Mouse (Mus musculus) yolk sac, embryonic 10.5 days (tissue): ENCODE measurements at regions not wholly inside any gene's neighbourhood (a gene's known extent, or its start where the extent isn't known, plus 50 kb on each side); places are given as distances from the start of the nearest gene placed in this dataset.

Experiments used
- DNase-seq: peaks from one replicate; pipeline ENCODE4 v3.0.0-alpha.2; 2017; ENCODE audit warnings: low spot score

DNA sequence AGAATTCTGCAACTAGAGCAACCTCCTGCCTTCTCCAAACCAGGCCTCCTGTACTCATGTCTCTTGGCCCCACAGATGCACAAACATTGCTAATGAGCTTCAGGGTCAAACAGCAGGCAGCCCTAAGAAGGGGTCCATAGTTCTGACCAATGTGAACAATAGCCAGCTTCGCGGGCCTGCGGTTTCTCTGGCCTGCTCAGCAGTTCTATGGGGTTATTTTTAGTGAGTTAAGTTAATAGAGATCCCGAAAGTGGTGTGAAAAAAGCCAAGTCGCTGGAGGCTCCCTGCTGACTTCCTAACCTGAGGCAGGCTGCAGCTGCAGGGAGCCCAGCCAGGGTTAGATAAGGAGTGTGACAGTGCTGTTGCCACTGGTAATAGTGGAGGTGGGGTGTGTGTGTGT lies 106.6 kb downstream of the Pdcd6ip start:
- DNase-seq, result no peak

DNA sequence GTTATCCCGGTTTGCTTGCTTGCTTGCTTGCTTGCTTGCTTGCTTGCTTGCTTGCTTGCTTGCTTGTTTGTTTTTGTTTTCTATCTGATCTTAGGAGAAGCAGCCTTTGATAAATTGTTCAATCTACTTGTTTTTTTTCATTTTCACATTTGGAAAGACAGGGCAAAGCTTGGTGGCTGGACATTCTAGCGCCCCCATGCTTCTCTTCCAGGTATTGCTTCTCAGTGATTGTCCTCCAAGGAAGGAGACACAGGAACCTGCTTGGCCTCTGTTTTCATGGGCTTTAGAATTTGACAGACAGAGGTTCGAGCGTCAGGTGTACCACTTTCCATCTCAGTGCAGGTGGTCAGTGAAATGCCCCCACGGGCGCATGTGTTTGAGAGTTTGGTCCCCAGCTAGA lies 120.8 kb downstream of the Pdcd6ip start:
- no peak for DNase-seq

DNA sequence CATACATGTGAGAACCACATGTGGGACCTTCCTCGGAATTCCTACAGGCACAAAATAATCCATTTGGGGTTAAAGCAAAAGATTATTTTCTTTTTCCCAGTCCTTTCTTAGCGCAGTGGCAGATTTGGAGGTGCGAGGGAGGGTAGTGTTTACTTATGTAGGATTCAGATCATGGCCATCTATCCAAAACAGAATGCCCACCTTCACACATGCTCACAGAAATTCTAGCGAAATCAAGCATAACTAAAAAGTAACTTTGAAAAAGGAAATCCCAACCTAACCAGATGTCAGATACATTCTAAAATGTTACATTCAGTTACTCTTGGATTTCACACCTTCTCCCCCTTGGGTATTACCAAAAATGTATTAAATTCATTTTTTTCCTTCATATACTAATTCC lies 121.6 kb downstream of the Pdcd6ip start:
- no peak for DNase-seq

DNA sequence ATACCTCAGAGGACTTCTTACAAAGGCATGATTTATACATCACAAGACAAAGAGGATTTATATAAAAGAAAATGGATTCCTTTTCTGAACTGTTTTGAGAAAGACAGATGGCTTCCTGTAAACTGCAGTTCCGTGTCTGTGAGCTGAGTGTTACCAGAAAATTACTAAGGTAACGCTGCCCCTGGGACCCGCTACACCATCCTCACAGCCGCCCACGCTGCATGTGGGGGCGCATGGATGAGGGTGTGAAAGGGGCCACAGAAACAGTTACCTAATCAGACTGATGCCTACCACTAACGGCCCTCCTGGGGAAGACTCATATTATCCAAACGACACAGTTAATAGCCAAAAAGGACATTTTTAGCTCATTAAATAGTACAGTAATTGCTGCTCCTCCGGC lies 129.8 kb downstream of the Pdcd6ip start:
- no peak for DNase-seq

DNA sequence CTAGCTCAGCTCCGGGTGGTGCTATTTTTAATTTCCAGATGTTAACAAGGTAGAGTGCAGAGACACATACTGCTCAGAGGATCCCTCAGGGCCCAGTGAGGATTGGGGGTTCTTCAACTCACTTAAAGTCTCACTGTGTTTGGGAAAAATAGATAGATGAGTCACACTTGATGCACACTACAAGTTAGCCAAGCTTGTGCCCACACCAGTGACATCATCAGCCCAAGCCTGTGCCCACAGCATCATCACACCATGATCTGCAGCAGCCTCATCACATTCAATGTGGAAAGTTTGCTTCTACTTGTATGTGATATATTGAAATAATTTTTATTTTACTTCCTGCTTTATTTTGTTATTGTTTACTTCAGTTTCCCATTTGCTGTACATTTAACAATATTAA lies 139.2 kb downstream of the Pdcd6ip start:
- DNase-seq, result no peak

DNA sequence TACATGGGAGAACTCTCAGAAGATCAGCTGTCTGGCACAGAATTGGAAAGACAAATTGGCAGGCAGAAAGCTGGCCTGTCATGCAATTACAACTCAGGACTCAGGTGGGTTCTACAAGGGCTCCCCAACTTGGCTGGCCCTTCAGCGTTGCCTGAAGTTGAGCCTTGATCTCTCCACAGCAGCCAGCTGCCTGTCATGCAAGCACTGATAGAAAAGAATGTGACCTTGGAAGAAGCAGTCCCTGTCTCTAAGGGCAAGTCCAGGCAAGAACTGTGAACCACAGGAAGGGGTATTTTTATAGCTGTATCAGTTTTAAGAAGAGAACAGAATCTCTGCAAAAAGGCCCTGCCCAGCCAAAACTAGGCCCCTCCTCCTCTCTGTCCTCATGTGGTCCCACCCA lies 140.4 kb downstream of the Pdcd6ip start:
- DNase-seq, result no peak

DNA sequence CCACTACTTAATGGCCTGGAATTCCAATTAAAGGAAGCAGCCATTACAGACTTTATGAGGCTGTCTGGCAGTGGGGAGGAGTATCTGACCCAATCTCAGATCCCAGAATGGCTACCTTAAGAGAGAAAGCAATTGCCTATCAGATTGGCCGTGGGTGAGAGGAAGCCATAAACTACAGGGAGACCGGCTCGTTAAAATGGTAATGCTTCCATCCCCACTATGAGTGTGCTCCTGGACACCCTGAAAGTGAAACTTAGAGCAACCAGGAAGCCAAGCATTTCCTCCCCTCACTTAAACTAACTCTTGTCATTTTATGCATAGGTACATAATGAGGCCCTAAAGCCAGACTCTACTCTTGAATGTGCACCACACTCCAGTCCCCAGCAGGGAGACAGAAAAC lies 141.4 kb downstream of the Pdcd6ip start:
- DNase-seq, result no peak

DNA sequence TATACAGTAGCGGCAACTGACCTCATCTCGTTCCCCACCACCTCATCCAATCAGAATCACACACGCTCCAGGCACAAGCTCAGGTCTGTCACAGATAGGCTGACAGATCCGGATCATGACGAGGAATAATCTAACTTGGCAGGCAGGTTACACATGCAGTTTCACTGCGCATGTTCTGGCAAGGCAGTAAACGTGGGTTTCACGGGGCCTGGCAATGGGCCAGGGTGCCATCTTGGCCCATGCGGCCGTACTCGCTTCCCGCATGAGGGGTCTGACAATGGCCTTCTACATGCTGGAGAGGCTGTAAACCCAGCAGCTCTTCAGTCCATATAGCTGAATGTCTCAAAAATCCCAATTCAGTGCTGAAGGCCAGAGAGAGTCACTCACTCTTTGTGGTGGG lies 154.1 kb downstream of the Pdcd6ip start:
- DNase-seq, result no peak

DNA sequence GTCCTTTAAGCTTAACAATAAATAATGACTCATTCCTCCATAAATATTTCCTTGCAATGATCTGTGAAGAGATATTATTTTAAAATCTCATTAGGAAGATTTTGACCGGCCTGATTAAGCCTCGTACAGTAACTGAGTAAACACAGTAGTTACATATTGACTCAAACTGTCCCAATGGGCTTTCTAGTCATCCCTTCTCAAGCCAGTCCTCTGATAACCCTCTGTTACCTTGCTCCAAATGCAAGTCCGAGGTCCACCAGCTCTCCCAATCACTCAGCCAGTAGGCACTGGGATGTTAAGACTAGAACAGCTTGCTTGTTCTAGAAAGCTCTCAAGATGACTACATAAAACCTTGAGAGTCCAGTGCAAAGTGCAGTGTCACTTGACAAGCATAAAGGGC lies 160.6 kb downstream of the Pdcd6ip start:
- DNase-seq, result no peak

DNA sequence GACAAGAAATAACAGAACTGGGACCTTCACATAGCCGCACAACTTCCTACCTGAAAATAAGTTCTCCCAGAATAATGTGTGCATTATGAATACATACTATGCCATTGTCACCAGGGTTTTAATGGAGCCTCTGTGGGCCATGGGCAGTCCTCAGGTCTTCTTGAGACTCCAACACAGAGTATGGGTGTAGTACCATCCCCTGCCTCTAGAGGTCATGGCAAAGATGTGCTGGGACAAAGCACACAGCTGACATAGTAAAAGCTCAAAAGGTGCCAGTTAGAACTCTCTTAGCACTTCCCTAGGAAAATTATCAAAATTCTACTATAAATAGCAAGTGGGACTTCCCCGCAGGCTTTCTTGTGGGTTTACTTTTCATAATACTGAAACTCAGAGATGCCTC lies 179.5 kb downstream of the Pdcd6ip start:
- no peak for DNase-seq

DNA sequence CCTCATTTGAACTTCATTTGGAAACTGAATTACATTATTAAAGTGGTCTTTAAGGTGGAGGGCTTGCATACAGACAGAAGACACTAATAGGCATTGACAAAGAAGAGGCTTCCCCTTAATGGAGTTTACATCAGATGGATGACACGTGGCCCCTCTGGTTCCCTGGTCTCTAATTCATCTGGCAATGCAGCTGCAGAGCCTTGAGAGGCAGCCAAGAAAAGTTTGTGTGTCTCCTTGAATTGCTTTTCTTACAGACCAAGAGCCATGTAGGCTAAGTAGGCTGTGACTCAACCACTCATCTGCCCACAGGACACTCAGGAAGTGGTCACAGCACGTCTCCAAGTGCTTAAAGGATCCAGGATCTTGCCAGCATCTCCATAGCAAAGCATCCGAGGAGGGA lies 183.8 kb downstream of the Pdcd6ip start:
- DNase-seq, result no peak

DNA sequence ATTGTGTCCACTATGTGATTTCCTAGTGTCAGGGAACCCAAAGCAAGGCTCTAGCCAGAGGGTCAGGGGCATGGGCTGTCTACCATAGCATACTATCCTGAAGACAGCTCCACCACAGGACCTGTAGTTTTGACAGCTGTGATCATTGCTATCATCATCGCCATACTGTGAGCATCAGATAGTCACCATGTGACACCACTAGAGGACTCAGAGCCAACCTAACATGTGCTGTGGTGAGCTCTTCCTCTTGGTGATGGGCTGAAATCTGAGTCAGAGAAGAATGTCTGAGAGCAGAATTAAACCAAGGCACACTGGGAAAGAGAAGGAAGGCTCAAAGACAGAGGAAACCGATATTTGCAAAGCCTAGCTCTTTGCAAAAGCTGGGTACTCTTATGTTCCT lies 184.9 kb downstream of the Pdcd6ip start:
- DNase-seq, result no peak

DNA sequence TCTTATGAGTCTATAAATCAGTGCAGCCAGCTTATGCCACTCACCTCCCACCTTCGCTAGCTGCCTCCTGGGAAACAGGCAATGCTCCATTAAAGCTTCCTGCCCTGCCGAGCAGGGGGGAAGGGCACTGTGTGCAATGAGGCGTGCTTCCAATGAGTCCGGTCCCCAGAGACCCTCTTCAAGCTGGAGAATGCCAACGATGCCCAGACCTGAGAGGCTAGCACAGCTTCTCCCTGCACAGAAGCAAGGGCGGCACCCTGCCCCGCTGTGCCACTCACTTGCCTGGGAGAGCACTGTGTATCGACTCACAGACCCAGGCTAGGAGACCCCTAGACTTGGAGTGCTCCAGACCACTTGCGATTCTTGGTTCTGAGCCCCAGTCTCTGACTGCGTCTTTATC lies 188.3 kb downstream of the Pdcd6ip start:
- DNase-seq, result no peak

DNA sequence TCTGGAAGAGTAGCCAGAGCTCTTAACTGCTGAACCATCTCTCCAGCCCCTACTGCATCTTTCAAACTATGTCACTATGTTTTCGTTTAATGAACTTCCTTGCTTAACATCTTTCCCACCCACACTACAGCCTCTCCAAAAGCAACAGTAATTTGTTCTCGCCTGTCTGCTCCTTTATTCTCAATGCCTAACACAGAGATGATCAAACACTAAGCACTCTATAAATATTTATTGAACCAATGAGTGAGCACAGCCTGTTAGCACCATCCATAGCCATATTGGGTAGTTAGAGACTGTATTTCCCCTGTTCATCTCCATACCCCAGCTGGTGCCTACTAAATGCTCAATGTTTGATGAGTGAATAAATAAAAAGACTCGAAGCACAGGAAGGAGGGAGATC lies 189.6 kb downstream of the Pdcd6ip start:
- DNase-seq, result no peak

DNA sequence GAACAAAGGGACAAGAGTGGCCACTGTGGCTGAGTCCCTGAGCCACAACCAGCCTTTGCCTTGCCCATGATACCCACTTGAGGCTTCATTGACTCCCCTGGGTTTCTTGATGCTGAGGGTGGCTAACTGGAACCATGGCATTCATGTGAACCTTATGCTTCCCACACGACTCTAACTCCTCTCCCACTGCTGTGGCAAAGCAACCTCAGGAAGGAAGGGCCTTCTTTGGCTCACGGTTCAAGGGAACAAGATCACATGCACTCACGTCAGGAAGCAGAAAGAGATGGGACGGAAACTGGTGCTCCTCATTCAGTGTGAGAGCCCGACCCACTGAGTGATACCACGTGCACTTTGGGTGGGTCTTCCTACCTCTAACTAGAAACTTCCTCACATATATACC lies 190.3 kb downstream of the Pdcd6ip start:
- DNase-seq, result no peak

DNA sequence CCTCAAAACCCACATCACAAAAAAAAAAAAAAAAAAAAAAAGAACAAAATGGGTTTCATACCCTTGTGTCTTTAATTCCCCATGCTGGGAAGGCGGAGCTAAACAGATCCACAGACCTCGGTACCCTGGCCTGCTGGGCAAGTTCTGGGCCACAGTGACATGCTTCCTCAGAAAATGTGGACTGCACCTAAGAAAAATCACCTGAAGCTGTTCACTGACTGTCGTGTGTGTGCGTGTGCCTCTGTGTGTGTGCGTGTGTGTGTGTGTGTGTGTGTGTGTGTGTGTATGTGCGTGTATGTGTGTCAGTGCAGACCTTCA lies 192.4 kb downstream of the Pdcd6ip start:
- no peak for DNase-seq

DNA sequence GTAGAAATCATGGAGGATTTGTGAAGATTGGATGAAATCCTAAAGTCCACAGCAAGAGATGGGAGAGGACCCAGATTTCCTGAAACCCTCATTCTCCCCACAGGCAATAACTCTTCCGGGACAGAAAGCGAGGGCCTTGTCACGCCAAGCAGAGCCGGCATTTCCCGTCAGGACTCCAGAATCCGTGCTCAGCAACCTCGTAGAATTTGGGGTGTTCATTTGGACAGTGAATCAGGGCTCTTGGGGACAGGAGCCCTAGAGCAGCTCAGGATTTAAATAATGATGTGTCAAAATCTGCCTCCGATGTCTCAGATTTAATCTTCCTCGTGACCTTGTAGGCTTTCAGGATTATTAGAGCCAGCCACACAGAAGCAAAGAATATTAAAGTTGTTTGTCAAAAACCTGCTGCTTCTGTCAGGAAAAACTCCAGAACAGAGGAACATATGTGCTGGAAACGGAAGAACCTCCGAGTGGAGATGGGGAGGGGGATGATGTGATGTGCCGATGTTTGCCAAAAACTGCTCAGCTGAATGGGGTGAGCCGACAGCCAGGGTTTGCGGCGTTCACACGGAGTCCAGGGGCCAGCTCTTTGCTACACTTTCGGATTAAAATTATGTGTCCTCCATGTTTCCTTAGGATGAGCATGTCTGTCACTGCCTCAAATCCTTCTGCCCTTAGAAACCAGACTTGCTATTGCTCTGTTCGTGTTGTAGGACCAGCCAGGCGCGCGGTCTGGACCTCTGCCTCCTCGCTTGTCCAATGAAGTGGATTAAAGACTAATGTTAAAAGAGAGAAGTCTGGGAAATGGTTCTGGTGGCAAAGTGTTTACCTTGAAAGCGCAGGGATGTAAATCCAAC lies 193.0 kb downstream of the Pdcd6ip start:
- no peak for DNase-seq

DNA sequence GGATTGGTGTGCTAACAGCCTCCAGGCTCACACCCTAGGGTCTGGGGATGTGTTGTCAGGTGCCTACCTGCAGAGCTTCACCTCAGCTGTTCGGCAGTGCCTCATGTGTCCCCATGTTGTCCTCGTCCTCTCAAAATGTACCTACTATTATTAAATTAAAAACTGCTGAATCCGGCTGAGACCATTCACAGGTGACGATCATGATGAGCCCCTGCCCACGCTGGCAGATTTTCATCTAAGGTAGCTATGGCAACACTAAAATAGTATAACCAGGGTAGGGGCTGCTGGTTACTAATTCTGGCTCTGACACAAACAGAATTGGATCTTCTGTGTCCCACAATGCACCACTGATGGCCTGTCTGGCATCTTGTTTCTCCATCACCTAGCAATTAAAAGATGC lies 196.8 kb downstream of the Pdcd6ip start:
- DNase-seq, result no peak

DNA sequence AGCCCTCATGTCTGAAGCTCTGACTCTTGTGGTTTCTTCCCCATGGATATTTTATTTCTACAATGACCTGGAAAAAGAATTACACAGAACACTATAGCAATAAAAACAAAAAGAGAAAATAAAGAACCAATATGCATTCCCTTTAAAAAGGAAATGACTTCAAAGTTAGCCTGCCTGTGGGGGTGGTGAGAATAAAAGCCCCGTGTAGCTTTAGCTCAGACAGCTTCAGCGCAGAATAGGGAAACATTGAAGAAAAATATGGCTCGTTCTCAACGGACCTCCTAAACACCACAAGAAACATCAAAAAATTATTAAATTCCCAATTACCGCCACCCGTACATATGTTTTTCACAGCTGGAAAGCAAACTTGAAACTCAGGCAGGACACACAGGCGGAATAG lies 198.7 kb downstream of the Pdcd6ip start:
- no peak for DNase-seq

DNA sequence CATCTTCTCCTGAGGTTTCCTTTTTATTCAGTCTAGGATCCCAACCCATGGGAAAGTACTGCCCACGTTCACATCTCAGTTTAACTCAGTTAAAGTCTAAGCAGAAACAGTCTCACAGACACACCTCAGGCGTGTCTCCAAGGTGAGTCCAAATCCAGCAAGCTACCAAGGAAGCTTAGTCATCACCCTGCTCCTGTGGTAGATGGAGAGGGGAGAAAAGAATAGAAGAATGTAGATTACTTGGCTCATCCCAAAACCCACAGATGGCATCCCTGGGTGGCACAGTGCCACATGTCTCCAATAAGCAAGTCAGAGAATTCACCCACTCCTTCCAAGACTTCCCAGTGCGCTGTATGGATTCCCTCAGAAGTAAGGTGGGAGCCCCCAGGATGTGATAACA lies 199.2 kb downstream of the Pdcd6ip start:
- DNase-seq, result no peak

DNA sequence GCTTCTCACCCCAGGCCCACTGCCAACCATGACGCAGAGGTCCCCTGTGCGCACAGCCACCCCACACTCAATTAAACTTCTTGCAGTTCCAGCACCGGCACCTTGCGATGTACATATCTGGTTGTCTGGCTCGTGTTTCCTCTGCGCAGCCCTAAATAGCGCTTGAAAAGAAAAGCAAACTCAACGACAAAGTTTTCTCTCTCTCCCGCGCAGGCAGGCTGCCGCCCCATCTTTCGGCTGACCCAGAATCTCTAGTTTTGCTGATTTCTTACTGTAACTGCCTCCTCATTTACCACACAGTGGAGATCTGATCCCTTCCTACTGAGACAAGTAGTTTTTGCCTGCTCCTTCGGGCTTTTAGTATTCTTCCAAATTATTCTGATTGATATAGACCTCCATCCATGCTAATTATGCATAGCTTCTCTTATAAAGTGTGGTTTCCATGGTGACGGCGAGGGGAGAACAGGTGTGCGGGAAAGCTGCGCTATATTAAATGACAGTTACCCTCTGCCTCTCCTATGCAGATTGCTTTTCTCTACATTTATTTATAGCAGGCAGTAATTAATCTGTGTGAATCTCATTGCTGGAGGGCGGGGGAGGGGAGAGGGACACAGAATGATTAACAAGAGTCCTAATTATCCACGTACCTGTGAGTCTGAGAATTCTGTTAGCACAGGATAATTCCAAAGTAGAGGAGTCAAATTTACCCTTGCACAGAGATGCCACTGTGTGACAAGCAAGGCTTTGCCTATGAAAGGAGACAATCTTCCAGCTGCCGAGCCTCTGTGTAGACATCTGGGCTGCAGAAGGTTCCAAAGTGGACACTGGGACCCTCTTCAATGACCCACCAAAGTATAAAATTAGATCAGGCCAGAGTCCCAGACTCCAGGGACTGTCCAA lies 200.2 kb downstream of the Pdcd6ip start:
- no peak for DNase-seq

DNA sequence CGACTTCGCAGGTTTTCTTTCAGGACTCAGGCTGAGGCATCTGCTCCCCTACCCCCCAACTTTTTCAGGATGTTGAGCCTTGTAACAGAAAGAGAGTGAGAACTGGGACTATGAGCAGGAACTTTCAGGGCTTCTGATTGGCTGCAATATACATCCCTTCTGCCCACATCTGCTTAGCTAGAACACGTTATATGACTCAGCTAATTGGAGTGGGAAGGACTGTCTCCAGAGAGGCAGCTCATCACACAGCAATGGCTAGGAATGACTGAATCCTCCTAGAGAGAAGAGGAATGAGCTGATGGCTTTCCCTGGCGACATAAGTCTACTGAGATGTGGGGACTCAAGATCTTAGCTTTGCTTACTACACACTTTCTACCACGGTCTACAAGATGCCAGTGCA lies 208.8 kb downstream of the Pdcd6ip start:
- no peak for DNase-seq

DNA sequence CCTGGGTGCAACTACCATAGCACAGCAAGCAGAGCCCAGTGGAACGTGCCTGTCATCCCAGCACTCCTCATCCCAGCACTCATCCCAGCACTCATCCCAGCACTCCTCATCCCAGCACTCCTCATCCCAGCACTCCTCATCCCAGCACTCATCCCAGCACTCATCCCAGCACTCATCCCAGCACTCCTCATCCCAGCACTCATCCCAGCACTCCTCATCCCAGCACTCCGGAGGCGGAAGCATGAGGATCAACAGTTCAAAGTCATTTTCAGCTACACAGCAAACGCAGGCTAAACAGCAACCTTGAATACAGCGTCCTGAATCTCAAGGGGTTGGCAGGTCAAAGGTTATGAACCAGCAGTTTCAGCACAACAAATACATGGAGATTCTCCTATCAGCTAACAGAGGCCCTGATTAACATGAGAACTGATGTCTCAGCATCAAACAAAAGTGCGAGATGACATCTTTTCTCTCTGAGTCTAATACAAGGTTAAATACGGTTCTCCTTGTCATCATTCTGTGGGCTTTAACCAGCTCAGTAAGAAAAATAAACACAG lies 211.8 kb downstream of the Pdcd6ip start:
- no peak for DNase-seq
